Mouse (Mus musculus) embryonic fibroblast, embryonic 13.5 days (primary cell): ENCODE data around the gene Maml1. TPM values are rescaled to one million over a fixed set of nuclear protein-coding genes. Genes with fewer than 3 reads are reported as not detected.
A peak's percentile ranks its signal among the peaks of the same experiment; 100 is the strongest.

Experiments used
- H3K27ac ChIP-seq: 2 replicates; pipeline ENCODE4 v1.5.1; 2012; ENCODE audit warnings: low read length, control low read depth, inconsistent platforms; ENCODE audit not compliant: insufficient read depth
- H3K4me1 ChIP-seq: 2 replicates; pipeline ENCODE4 v1.6.1; 2011; ENCODE audit warnings: low read length; ENCODE audit not compliant: control insufficient read depth, insufficient read depth
- H3K4me3 ChIP-seq: 2 replicates; pipeline ENCODE4 v1.5.1; 2011; ENCODE audit warnings: mild to moderate bottlenecking, control low read depth, low read length; ENCODE audit not compliant: insufficient read depth
- CTCF ChIP-seq: IDR thresholded peaks from 2 replicates; pipeline ENCODE4 v1.5.1; 2011; ENCODE audit warnings: mild to moderate bottlenecking, control low read depth, low read length, moderate library complexity, borderline replicate concordance; ENCODE audit not compliant: insufficient read depth
- POLR2A ChIP-seq: IDR thresholded peaks from 2 replicates; pipeline ENCODE4 v1.6.1; 2011; ENCODE audit warnings: low read depth, mild to moderate bottlenecking, control low read depth, low read length, moderate library complexity
- polyA plus RNA-seq: library from polyadenylated mRNA; stranded (reverse); fragments of >200 nt; gene quantifications from 2 replicates; pipeline ENCODE4 v1.2.4, GENCODE M21; 2011; ENCODE audit warnings: low read depth; ENCODE audit not compliant: missing spikeins, insufficient read length

Maml1 gene
- polyA plus RNA-seq, 1 experiment = 37.3 TPM

DNA sequence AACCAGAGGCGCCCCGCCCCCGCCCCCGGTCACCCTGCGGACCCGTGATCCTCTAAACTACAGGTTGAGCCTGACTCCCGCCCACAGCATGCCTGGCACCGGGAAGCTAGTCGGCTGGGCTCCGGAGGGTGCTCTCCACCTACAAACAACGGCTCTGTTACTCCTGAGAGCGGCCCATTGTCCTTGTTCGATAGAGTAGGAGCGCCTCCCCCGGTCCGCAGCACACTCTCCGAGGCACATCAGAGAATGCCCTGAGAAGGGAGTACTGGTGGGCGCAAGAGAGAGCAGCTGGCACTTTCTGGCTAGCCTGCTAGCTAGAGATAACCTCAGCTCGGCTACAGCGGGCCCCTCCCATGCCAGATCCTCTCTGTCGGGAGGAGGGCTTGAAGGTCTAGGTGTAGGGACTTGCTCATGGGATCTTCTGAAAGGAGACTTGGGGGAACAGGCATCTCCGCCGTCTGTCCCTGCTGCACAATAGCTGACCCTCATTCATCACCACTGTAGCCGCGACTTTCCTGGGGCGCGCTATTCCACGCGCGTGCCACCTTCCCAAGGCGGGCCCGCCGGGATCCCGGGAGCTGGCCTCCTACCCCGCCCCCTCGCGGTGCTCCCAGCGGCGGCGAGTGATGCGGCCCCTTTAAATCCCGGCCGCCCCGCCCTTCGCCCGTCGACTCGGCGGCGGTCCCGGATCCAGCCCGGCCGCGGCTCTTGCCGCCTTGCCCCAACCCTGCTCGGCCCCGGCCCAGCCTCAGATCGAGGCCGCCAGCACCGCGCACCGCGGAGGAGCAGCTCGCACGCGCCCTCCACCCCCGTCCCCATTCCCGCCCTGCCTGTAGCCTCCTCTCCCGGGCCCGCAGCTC is 67.2 kb downstream of the Maml1 start:
- peak overlapping the region; percentile 92 for H3K4me3 ChIP-seq
- peaks cover 4% of the 10 kb centered on the region; the same call in 1 of the 2 replicates for H3K4me1 ChIP-seq
- TF ChIP-seq POLR2A = peak; percentile 72
- TF ChIP-seq CTCF = 0 out of 2 replicates have a peak, but pooled peaks have one; percentile 18
- peak overlapping the region; percentile 56 for H3K27ac ChIP-seq

DNA sequence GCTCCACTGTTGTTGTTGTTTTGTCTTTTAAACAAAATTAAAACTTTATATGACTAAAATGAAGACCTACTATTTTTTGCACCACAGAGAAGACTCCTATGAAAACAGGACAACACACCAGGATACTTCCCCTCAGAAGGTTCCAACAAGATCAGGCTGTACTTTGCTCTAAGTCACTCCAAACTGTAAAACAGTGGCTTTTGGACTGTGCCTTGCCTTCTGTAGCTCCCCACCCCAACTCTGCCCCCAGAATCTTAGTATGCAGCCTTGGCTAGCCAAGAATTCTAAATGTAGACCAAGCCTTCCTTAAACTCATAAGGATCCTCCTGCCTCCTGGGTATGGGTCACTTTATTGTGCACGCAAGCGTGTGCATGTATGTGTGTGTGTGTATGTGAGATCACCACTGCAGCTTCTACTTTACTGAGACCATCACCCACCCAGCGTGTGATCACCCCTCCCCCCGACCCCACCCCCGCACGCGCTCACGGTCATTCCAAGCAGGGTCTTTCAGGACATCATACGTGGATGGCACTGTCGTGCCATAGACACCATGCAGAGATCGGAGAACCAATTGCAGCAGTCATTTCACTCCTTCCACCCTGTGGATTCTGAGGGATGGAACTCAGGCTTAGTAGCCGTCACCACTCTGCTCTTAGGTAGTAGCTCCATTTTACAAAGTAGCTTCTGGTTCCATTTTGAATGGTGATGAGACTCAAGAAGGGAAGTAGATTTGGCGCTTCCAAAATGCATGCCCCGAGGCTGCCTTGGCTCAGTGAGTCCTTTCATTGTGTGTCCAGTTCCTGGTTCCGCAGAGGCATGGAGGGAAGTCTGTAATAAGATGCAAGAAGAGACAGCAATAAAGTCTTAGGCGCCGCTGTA is 68.1 kb downstream of the Maml1 start:
- Histone ChIP-seq H3K4me3 (peak overlapping the region; percentile 92), H3K4me1 (peaks cover 5% of the 10 kb centered on the region; the same call in 1 of the 2 replicates), H3K27ac (peak overlapping the region; percentile 56; the same call in 1 of the 2 replicates)
- 0 out of 2 replicates have a peak, but pooled peaks have one; percentile 50 for TF ChIP-seq POLR2A
- TF ChIP-seq CTCF = no peak

DNA sequence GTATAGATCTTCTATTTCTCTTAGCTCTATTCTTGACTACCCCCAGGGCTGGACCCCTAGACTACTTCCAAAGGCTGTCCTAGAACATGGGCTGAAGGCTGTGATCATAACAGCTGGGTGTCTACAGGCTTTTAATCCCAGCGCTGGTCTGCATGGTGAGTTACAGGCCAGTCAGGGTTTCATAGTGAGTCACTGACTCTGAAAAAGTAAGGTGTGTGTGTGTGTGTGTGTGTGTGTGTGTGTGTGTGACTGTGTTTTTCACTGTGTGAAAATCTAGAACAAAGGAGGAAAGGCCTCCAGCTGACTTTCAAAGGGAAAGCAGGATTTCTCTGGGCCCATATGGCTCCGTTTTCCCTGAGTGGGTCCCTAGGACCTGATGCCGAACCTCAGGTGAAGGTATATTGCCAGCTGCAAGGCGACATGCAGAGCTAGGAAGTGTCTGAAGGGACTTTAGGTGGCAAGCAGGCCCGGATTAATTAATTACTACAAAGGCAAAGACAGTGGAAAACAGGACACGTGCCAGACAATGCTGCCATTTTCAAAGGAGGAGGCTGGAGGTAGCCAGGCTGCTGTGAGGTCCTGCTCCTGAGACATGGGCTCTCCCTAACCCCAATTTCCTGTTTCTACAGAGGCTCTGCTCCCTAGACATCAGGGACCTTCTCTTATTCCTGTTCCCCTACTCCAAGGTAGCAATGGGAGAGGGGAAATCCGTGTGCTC is 69.4 kb downstream of the Maml1 start:
- H3K4me1 ChIP-seq = 0 out of 2 replicates have a peak, but pooled peaks cover 6% of the 10 kb centered on the region
- no peak overlapping the region for H3K4me3 ChIP-seq
- no peak overlapping the region for H3K27ac ChIP-seq
- TF ChIP-seq CTCF = no peak
- no peak for TF ChIP-seq POLR2A

DNA sequence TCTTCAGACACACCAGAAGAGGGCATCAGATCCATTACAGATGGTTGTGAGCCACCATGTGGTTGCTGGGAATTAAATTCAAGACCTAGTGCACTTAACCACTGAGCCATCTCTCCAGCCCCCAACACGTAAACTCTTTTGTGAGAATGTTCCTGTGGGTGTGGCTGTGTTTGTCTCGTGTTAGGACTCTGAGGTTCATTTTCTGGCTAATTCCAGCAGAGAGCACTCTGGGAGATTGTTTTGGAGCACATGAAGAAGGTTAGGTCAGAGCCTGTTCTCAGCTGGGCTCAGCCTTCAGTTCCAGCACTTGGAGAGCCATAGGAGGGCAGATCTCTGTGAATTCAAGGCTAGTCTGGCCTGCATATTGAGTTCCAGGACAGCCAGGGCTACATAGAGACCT is 72.3 kb downstream of the Maml1 start:
- Histone ChIP-seq H3K4me3 (no peak overlapping the region), H3K27ac (no peak overlapping the region), H3K4me1 (peaks cover 6% of the 10 kb centered on the region; the same call in 1 of the 2 replicates)
- TF ChIP-seq CTCF (no peak), POLR2A (no peak)

DNA sequence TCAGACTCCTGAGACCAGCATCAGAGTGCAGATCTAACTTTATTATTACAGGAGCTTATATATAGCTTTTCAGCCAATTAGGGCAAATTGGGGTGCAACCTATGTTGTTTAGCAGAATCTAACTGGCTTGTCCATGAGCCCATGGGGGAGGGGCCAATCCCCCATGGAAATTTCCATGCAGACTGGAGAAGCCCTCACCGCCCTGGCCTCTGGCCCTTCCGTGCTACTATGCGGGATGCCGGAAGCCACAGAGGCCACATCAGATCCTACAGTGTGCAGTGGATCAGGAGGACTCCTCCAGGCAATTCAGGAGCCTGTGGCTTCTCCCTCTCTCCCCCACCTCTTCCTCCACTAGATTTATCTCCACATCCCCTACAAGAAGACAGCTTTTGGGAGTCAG is 74.3 kb downstream of the Maml1 start:
- H3K4me1 ChIP-seq = peaks cover 14% of the 10 kb centered on the region
- no peak overlapping the region for H3K4me3 ChIP-seq
- no peak overlapping the region for H3K27ac ChIP-seq
- no peak for TF ChIP-seq CTCF
- no peak for TF ChIP-seq POLR2A

DNA sequence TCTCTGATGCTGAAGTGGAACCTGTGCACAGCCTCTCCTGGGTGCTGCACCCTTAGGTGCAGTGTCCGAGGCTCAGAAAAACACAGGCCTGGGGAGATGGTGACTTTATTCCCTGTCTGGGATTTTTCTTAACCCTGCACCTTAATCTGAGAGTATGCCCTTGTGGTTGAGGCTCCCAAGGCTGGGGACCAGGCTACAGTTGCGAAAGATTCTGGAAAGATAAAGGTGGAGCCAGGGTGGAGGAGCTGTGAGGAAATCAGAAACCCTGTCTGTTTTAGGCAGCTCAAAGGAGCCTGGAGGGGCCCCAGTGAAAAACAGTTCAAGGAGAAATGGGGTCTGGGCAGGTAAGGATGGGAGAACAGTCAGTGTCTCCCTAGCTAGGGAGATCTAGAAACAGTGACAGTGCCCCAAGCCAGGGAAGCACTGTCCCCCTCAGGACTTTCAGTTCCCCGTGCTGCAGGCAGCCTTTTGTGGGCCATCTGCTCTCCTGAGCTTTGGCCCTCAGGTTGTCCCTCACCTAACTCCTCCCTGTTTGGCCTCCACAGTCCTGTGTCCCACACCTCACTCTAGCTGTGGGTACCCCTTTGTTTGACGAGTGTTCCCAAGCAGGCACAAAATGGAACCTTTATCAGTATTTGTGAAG is 75.3 kb downstream of the Maml1 start:
- no peak overlapping the region for H3K27ac ChIP-seq
- TF ChIP-seq POLR2A = no peak
- no peak overlapping the region for H3K4me3 ChIP-seq

DNA sequence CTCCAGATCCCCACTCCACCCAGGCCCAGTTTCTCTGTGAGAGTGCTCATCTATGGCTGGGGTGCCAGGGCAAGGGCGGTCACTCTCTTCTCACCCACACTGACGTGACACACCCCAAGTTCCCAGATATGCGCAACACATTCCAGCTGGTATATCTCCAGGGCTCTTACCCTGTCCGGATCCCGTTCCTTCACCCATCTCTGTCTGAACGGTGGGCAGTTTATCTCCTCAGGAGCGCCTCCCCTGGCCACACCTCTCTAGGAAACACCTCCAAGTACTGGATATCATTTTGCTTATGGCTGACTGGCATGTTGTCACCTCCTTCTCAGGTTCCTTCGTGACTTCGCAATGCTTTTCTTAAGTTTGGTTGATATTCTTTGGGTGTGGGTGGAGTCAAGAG is 76.5 kb downstream of the Maml1 start:
- Histone ChIP-seq H3K4me1 (peaks cover 24% of the 10 kb centered on the region), H3K4me3 (no peak overlapping the region), H3K27ac (no peak overlapping the region)
- no peak for TF ChIP-seq CTCF
- TF ChIP-seq POLR2A = no peak

More for the DNA sequence above, 75.3 kb downstream of the Maml1 start:
- peaks cover 23% of the 10 kb centered on the region for H3K4me1 ChIP-seq

DNA sequence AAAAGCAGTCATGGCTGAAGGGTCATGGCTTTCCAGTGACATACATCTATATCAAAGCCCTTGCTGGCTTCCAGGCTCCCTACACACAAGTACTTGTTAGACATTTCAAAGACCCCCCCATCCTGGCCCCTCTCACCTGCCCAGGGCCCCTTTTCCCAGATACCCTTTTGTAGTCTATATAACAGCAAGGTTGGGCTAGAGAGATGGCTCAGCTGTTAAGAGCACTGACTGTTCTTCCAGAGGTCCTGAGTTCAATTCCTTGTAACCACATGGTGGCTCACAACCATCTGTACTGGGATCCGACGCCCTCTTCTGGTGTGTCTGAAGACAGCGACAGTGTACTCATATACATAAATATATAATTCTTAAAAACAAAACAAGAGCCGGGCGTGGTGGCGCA is 77.5 kb downstream of the Maml1 start:
- Histone ChIP-seq H3K4me1 (peaks cover 24% of the 10 kb centered on the region), H3K4me3 (no peak overlapping the region), H3K27ac (no peak overlapping the region)
- TF ChIP-seq POLR2A (no peak), CTCF (no peak)

DNA sequence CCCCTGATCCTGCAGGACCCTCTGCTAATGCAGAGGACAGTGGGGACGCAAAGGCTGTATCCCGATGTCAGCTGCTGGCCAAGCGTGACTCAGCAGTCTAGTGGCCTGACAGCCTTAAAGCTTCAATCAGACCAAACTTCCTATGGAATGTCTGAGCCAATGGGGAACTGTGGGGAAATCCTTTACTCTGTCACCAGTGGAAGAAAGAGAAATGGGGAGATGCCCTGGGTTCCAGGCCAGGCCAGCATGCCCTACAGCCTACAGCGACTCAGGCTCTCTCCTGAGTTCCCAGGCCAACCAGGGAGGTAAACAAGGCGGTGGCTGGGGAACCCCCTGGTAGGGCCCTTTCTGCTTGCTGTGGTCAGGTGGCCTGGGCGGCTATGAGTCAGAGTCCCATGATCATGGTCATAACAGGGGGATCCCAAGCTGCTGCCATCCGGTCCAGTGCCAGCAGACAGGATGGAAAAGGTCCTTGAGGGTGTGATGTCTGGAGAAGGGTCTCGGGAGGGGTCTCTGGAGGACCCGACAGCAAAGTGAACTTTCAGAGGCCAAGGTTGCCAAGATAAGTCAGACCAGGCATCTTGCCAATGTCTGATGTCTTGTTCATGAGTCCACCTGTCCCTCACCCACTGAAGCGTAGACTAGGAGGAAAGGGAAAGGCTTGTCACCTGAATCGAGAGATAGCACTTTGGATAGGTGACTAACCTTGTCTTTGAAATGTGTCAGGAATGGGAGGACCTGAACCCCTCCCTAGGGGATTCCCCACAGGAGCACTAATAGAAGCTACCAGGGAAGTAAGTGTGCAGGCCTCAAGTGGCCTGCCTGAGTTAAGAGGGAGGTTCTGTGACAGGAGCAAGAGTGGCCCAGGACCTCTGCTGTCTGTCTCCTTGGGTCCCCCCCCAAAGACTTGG is 79.0 kb downstream of the Maml1 start:
- no peak for TF ChIP-seq POLR2A
- TF ChIP-seq CTCF = no peak
- H3K27ac ChIP-seq = peak overlapping the region; percentile 80
- peaks cover 21% of the 10 kb centered on the region for H3K4me1 ChIP-seq
- H3K4me3 ChIP-seq = no peak overlapping the region
